Mouse (Mus musculus): Measurements from ENCODE around the gene Plac1.

Plac1 gene

GRCm38 (mm10) chrX:53046033-53046432 lies 193.9 kb downstream of the Plac1 start:
- no peak for DNase-seq (ENCODE audit: low spot score)

GRCm38 (mm10) chrX:53045187-53045903 lies 194.6 kb downstream of the Plac1 start:
- DNase-seq (ENCODE audit: low spot score): no peak

GRCm38 (mm10) chrX:53041006-53041405 lies 198.9 kb downstream of the Plac1 start:
- DNase-seq (ENCODE audit: low spot score): no peak

- DNase-seq (ENCODE audit: low spot score): no peak
Measured at GRCm38 (mm10) chrX:53040138-53040537, 199.8 kb downstream of the Plac1 start.

GRCm38 (mm10) chrX:53039651-53040050 lies 200.3 kb downstream of the Plac1 start:
- no peak for DNase-seq (ENCODE audit: low spot score)

- DNase-seq (ENCODE audit: low spot score): no peak
Measured at GRCm38 (mm10) chrX:53038194-53038593, 201.7 kb downstream of the Plac1 start.

GRCm38 (mm10) chrX:53029559-53029958 lies 210.4 kb downstream of the Plac1 start:
- DNase-seq (ENCODE audit: low spot score): no peak

GRCm38 (mm10) chrX:53025471-53026223 lies 214.3 kb downstream of the Plac1 start:
- no peak for DNase-seq (ENCODE audit: low spot score)

GRCm38 (mm10) chrX:53024268-53024667 lies 215.6 kb downstream of the Plac1 start:
- peak; percentile 4 for DNase-seq (ENCODE audit: low spot score)

GRCm38 (mm10) chrX:53023021-53023420 lies 216.9 kb downstream of the Plac1 start:
- DNase-seq (ENCODE audit: low spot score): no peak
